Mouse (Mus musculus): ENCODE results near the gene 4930402F06Rik.
A peak's percentile ranks its signal among the peaks of the same experiment; 100 is the strongest.

The 4930402F06Rik gene

DNA sequence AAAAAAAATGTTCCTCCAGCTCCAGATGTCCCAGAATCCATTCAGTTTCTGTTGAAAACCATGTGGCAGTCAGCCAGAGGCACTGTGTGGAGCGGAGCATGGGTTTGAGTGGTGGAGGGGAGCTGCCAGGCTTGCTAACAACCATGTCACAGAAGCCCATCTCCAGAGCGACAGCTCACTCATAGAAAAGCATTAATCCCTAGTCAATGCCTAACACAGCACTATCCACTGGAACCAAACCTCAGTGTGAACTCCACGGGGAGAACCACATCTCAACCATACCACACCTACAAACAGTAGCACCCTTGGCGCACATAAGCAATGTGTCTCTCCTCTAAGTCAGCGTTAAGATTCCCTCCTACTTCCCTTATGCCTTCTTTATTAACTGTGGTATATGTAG, at the start of gene 4930402F06Rik:
Gene 4930402F06Rik (minus strand): TSS at position 80 of the 400 bp plus-strand sequence.
- DNase-seq (ENCODE audit: extremely low spot score) = no peak

DNA sequence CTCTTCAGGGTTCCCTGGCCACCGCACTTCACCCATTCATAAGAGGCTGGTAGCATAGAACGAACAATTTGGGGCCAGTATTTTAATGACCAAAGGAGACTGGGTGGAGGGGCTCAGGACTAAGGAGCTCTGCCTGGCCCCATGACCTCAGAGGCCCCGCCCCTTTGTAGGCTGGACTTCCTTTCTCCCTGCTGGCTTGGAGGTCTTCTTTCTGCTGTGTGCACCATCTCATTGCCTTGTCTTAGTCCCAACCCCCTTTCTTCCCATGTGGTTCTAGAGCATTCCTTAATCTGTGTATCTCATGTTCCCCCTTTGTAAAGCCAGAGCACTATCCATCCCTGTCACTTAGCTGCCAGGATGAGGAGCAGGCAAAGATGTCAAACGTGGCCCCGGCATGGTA, 49.3 kb upstream of the 4930402F06Rik start:
- DNase-seq (ENCODE audit: extremely low spot score) = no peak

DNA sequence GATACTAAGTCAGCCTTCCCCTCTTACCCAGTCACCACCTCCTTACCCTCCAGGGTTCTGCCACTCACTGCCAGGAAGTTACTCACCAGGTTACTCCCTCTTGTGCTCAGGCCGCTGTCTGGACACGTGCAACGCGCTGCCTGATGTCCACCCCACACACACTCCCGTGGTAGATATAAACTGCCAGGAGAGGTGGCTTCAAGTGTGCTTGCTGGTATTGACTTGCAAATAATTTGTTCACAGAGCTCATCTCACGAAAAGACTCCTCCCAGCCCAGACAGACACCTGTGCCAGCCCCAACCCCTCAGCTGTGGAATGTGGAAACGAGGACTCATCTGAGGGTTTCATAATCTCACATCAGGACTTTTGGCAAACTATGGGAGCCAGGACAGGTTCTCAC, 48.6 kb upstream of the 4930402F06Rik start:
- DNase-seq (ENCODE audit: extremely low spot score) = no peak

DNA sequence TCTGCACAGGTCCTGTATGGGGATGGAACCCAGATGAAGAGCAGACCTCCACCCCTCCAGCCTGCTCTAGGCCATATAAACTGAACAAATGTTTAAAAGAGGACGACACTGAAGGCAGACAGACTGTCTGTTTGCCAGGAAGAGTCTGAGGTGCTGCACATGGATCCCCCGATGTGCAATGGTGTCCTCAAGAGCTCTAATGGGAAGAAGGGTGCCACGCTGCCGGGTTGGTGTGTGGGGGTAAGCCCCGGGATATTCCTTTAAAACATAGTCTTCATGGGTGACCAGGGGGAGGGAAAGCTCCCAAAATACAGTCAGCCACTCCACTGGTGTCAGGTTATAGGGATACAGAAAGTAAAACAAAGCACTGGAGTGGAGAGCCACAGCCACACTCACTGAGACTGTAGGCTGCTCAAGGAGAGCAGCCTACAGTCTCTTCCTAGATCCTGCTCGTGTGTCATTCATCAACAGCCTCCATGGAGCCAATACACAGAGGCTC, 47.8 kb upstream of the 4930402F06Rik start:
- no peak for DNase-seq (ENCODE audit: extremely low spot score)

DNA sequence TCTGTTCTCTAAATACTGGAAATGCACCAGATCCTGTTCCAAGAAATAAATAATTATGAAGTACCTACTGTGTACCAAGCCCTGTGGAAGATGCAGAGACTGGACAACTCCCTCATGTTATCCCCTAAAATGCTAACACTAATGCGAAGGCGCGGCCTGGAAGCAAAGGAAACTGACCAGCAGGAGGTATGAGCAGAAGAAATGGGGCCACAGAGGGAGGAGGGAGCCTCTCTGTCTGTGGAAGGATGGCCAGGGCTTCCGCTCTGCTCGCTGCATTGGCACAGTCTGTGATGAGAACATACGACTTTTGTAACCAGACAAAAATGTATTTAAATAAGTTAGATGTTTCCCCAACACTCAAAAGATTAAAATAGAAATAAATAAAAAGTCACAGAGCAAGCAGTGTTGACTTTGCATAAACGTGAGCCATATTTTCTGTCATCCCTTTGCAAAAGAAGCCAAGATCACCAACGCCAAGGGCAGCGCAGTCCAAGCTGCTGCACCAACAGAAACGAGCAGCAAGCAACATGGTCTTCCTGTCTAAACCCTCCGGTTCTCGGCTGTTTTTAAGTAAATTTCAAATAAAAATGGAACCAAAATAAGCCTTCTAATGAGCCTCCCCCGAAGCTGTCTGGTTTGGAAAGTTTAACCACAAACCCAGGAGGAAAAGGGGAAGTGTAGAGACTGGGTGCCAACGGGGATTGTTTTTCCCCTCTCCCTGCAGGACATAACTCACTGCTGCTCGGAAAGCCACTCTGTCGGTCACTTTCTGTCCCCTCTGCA, 47.2 kb upstream of the 4930402F06Rik start:
- no peak for DNase-seq (ENCODE audit: extremely low spot score)

DNA sequence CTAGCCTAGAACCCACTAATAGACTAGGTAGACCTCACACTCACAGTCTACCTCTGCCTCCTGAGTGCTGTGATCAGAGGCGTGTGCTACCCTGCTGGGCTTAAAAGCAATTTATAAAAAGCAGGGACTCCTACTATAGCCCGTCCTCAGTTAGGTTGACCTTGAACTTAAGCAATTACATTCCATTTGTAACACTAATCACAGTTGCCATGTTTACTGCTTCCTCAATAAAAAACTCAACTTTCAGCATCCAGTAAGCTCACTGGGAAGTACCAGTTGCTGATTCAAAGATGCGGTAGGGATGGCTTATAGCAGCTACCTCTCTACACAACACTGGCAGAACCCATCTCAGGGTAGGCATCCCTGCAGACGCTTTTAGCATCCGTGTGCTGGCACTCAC, 46.4 kb upstream of the 4930402F06Rik start:
- DNase-seq (ENCODE audit: extremely low spot score) = no peak

DNA sequence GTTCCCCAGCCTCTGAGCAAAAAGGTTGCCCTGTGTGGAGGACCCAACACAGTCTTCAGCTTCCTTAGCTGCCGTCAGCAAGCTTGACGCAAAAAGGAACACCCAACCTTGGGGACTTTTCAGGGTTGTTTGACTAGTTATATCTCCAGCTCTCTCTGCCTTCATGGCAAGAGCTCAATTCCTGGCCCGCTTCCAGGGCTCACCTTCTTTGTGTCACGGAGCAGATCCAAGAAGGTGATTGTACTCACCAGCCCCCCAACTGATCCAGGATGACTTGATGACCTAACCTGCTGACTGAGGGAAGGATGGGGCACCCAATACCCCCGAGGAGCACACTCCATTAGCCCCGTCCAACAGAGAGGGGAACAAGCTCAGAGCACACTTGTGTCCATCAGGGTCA, 45.1 kb upstream of the 4930402F06Rik start:
- DNase-seq (ENCODE audit: extremely low spot score) = no peak

DNA sequence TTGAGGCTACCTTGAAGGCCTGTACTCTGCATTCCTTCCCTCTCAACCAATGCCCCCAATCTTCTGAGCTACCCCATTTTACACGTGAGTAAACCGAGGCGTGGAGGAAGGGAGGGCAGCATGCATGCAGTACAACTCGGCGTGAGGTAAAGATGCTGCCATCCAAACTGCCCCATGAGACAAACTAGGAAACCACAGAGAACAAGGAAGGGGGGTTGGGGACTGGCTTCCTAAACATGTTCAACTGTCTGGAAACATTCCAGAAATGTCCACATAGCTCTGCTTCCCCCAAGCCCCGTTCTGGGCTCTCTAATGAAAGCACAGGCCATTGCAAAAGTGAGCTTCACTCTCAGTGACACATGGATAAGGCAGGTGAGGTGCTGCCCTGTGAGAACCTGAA, 44.4 kb upstream of the 4930402F06Rik start:
- DNase-seq (ENCODE audit: extremely low spot score) = no peak

GRCm38 (mm10) chr2:35440480-35440879, 43.5 kb upstream of the 4930402F06Rik start:
- no peak for DNase-seq (ENCODE audit: extremely low spot score)

DNA sequence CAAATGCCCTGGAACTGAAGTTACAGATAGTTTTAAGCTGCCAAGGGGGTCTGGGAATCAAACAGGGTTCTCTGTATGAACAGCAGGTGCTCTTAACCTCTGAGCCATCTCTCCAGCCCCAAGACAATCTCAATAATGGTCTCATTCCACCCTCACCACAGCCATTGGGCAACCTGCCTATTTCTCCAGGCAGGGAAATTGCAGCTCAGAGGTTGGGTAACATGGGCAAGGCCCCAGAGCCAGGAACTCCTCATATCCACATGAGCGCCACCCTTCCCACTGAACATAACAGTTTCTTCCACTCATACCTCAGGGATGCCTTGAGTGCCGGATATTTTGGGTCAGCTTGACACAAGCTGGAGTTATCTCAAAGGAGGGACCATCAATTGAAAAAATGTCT, 40.8 kb upstream of the 4930402F06Rik start:
- no peak for DNase-seq (ENCODE audit: extremely low spot score)

DNA sequence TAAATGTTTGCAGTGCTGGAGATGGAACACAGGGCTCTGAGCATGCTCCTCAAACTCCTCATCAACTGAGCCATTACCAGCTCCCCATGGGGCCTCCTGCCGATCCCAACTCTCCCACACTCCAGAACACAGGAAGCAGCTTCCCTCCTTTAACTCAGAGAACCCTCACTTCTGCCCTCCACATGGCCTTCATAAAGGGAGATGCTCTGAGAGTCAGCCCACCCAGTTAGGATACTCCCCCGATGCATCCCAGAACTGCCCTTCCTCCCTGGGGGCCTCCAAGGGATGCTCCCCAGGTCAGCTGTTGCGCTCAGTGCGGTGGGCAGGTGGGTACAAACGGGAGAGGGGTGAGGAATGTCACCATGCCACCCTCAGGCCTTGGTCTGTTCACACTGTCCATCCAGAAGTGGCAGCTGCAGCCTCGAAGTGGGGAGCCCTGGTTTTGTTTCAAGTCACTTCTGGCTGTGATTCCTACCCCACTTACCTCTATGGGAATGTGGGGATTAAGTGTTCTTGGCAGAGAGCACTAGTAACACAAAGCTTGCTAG, 37.7 kb upstream of the 4930402F06Rik start:
- DNase-seq (ENCODE audit: extremely low spot score) = no peak

GRCm38 (mm10) chr2:35433428-35433827, 36.5 kb upstream of the 4930402F06Rik start:
- no peak for DNase-seq (ENCODE audit: extremely low spot score)

- peak; percentile 25 for DNase-seq (ENCODE audit: extremely low spot score)
Observed at GRCm38 (mm10) chr2:35432472-35432871, 35.5 kb upstream of the 4930402F06Rik start.

DNA sequence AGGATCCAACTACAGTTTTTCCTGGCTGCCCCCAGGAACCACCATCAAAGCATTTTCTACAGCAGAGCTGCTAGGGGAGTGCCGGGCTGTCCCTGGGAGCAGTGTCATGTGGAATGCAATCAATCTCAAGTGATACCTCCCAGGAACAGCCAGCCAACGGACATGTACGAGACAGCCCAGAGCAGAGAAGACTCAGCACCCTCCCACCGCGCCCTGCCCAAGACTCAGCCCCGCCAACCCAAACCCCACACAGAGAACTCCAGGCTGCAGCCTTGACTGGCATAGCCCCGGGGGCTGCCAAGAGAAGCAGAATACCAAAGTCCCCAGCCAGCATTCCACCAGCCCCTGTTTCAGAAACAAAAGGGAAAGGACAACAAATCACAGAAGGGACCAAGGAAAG, 35.0 kb upstream of the 4930402F06Rik start:
- no peak for DNase-seq (ENCODE audit: extremely low spot score)

- DNase-seq (ENCODE audit: extremely low spot score) = no peak
Observed at GRCm38 (mm10) chr2:35430806-35431205, 33.8 kb upstream of the 4930402F06Rik start.

GRCm38 (mm10) chr2:35428615-35429300, 31.8 kb upstream of the 4930402F06Rik start:
- no peak for DNase-seq (ENCODE audit: extremely low spot score)

DNA sequence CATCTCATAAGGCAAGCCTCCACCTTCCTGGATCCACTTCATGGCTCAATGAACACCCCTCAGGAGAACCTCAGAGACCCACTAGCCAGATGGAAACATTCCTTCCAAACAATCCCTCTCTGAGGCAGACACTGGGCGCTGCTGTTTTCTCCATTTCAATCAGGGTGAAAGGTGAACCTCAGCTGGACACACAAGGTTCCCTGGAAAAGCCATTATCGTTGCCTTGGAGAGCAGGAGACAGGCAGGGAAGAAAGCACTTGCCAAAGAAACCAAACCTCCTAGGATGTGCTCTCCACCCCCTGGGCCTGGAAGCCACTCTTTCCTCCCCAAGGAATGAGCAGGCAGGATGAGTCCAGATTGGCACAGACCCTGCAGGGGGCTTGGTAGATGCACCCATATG, 30.6 kb upstream of the 4930402F06Rik start:
- peak; percentile 32 for DNase-seq (ENCODE audit: extremely low spot score)

DNA sequence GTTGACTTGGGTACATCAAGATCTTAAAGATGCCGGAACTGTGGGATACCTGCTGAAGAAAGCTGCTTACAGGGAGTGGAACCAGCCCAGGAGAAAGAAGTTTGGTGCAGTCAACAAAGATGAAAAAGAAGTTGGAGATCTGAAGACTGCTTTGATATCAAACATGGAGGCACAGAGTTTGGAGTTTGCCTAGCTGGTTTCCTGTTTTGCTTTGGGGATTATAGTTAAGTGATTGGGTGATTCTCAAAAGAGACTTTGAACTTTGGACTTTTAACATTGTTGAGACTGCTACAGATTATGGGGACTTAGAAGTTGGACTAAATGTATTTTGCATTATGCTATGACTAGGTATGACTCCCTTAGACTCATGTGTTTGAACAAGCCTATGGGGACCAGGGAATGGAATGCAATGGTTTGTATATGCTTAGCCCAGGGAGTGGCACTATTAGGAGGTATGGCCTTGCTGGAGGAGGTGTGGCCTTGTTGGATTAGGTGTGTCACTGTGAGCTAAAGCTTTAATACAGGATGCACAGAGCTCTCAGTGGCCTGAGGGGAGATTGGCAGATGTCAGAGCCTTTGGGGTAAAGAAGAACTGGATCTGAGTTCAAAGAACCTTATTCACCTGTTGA, 26.9 kb upstream of the 4930402F06Rik start:
- no peak for DNase-seq (ENCODE audit: extremely low spot score)

GRCm38 (mm10) chr2:35422384-35422783, 25.4 kb upstream of the 4930402F06Rik start:
- no peak for DNase-seq (ENCODE audit: extremely low spot score)

GRCm38 (mm10) chr2:35420681-35421080, 23.7 kb upstream of the 4930402F06Rik start:
- no peak for DNase-seq (ENCODE audit: extremely low spot score)

GRCm38 (mm10) chr2:35419671-35420070, 22.7 kb upstream of the 4930402F06Rik start:
- no peak for DNase-seq (ENCODE audit: extremely low spot score)

GRCm38 (mm10) chr2:35419243-35419642, 22.3 kb upstream of the 4930402F06Rik start:
- no peak for DNase-seq (ENCODE audit: extremely low spot score)
